Mouse (Mus musculus): ENCODE results near the gene Fastkd5.

DNA sequence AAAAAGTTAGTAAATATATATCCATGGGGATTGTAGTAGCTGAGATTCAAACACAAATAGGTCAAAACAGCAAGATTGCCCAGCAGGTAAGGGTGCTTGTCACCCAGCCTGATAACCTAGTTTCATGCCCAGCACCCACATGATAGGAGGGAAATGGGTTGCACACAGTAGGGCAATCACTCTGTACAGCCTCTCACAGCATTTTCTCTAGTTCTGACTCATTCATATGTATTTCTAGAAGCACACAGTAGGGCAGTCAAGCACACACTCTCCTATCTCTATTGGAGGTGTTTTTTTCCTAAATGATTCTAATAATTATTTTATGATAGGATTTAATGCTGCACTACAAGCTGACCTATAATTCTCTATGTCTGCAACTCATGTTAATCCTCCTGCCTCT, 59.9 kb downstream of the Fastkd5 start:
- TF ChIP-seq EP300 (IDR thresholded peaks at IDR 0.05; ENCODE audit: low read depth), result no peak
- TF ChIP-seq CTCF (IDR thresholded peaks at IDR 0.05; ENCODE audit: low read depth), result no peak
